Mouse (Mus musculus): ENCODE data around the gene Setd1a.

GRCm38 (mm10) chr7:127752069-127752468 is 24.4 kb upstream of the Setd1a start:
- TF ChIP-seq EP300 (IDR thresholded peaks at IDR 0.05; ENCODE audit: low read depth) (no peak), CTCF (IDR thresholded peaks at IDR 0.05; ENCODE audit: low read depth) (no peak)

Measured in heart, postnatal 0 days (tissue).